Mouse (Mus musculus) right cerebral cortex, postnatal 10 days (tissue): ENCODE data around the gene Hist1h3e.

Experiments used
- DNase-seq, 2 experiments: peaks; one replicate each; pipeline ENCODE4 v3.0.0; 2021; ENCODE audit warnings: low spot score in 2 of 2

Gene Hist1h3e

DNA sequence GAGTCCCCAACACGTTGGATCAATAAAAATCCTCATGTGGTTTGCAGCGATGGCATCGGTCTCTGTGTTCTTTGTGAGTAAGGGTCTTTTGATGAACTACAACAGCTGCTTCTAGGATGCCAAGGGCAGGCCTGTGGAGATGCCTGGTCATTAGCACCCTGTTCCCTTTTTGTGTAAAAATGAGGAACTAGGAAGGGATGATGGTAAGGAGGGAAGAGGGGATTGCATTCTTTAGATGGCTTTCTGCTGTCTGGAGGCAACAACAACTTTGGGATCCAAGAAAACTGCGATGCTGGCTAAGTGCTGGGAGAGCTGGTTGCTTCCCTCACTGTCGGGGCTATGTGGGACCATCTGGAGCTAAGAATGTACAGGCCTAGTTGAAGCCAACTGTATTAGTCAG, 23.9 kb downstream of the Hist1h3e start:
- no peak for DNase-seq

DNA sequence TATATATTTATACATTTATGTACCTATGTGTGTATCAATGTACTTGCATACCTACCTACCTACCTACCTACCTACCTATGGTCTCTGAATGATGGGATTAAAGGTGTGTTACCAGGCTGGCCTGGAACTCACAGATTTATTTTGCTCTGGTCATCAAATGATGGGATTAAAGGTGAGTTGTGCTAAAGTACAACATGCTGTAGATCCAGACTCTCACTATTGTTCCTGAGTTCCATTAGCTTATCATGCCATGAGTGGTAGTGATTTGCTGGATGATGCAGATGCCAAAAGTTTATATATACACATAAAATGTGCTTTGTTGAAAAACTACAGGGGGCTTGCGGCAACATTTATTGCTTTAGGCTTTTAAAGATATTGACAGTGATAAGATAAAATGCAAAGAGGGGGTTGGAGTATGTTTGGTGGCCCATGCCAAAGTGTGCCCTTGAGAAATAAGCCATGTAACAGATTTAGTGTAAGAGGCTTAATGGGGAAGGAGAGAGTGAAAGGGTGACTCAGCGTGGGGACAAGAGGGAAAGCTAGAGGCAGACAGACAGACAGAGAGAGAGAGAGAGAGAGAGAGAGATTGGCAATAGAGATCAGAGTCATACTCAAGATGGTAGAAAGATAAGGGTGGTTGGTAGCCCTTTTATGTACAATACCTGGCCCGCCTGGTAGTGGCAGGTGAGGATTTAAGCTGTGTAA, 25.0 kb downstream of the Hist1h3e start:
- DNase-seq = no peak

DNA sequence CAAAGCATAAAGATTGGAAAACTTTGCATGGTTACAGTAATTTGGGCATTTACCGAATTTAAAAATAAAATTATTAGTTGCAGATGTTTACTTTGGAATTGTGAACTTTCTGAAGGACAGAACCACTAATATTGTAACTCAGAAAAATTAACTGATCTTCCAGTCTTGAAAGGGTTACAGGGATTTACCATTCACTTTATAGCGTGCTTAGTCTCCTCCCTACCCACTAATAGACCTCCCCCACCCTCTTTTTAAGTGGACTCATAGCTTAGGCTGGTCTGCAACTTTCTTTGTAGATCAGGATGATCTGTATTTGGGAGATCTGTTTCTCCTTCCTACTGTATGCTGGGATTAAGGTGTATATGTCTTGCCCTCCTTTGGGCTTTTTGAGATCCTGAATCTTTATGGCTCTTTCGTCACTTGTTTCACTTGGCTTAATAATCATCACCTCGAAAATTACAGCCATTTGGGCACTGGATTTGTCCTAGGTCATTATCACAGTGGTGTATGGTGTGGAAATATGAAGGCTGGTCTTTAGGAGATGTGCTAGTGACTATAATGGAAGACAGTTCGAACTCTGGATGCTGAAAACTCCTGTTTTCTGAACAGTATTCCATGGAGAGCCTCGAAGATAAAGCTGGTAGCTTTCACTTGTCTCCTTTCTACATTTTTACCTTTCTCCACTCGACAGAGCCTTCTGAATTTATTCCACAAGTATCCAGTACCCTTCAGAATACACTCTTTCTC, 25.9 kb downstream of the Hist1h3e start:
- DNase-seq = no peak

DNA sequence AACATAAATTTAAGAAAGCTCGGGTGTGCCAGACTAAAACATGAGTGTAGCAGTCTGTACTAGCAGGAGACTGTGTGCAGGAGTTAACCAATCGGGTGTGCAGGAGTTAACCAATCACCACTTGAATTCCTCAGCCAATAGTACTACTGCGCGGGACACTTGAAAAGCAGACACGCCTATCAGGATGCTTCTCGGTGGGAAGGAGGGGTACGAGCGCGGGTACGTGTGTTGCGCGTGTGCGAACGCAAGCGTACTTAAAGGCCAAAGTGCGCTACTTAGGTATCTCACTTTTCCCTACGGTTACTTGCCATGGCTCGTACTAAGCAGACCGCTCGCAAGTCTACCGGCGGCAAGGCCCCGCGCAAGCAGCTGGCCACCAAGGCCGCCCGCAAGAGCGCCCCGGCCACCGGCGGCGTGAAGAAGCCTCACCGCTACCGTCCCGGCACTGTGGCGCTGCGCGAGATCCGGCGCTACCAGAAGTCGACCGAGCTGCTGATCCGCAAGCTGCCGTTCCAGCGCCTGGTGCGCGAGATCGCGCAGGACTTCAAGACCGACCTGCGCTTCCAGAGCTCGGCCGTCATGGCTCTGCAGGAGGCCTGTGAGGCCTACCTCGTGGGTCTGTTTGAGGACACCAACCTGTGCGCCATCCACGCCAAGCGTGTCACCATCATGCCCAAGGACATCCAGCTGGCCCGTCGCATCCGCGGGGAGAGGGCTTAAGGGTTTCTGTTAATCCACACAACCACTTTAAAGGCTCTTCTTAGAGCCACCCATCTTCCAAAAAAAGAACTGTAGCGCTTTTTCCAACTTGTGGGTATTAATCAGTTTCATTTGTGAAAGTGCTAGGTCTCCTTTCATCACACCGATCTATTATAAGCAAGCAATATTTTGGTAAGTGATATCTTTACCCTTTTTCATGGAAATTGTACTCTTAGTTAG, 26.8 kb downstream of the Hist1h3e start, which contains the start of gene Hist1h3g:
TSS of gene Hist1h3g (plus strand) at position 286 of the 939 bp plus-strand sequence.
- peak; percentile 96 to 98 for DNase-seq

DNA sequence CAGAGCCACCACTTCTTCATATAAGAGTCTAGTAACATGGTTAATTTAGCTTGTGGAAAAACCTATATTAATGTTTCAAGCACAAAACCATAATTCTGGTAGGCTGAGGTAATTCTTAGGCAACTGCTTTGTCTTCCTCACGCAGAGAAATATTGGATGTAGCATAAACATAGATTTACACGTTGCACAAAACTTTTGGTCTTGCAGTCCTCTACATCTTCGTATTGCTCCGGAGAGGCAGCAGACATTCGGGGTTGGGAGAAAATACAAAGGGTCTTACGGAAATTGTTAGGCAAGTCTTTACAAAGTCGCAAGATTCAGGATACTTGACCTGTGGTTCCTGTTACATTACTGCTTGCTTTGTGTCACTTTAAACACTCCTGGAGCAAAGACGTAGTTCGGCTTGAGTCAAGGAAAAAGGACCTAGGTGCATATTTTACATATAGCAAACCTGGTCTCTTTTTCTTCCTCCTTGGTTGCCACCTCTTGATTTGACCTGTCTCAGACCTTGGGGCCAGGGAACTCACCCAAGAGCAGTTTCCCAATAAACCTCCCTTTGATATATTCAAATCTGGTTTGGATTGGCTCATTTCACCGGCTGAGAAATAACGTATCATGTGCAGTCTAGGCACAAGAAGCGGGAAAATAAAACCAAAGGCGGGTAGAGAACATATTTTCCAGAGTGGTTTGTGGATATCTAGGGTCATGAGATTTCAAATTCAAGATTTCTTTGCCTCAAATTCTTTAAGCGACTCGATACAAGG, 27.6 kb downstream of the Hist1h3e start:
- peak in 1 of 2 experiments; percentile 48 for DNase-seq

DNA sequence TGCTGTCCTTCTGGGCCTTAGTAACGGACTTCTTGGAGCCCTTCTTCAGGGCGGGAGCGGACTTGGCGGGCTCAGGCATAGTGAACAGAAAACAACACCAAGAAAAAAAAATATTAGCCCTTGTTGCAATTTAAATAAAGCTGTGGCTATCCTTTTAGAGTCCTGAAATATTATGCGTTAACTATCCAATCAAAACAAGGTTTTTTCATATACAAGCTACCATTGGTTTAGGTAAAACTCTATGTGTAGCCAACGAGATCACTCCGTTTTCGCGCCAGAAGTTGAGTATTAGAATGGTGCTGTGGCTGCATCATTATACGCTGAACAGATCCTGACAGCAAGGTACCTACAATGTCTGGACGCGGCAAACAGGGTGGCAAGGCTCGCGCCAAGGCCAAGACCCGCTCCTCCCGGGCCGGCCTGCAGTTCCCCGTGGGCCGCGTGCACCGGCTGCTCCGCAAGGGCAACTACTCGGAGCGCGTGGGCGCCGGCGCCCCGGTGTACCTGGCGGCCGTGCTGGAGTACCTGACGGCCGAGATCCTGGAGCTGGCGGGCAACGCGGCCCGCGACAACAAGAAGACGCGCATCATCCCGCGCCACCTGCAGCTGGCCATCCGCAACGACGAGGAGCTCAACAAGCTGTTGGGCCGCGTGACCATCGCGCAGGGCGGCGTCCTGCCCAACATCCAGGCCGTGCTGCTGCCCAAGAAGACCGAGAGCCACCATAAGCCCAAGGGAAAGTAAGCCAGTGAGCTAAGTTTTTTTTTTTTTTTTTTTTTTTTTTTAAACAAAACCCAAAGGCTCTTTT, 28.4 kb downstream of the Hist1h3e start, which contains the start of gene Hist1h2af:
TSS of gene Hist1h2af (plus strand) at position 347 of the 808 bp plus-strand sequence.
- DNase-seq = peak; percentile 89 to 93

DNA sequence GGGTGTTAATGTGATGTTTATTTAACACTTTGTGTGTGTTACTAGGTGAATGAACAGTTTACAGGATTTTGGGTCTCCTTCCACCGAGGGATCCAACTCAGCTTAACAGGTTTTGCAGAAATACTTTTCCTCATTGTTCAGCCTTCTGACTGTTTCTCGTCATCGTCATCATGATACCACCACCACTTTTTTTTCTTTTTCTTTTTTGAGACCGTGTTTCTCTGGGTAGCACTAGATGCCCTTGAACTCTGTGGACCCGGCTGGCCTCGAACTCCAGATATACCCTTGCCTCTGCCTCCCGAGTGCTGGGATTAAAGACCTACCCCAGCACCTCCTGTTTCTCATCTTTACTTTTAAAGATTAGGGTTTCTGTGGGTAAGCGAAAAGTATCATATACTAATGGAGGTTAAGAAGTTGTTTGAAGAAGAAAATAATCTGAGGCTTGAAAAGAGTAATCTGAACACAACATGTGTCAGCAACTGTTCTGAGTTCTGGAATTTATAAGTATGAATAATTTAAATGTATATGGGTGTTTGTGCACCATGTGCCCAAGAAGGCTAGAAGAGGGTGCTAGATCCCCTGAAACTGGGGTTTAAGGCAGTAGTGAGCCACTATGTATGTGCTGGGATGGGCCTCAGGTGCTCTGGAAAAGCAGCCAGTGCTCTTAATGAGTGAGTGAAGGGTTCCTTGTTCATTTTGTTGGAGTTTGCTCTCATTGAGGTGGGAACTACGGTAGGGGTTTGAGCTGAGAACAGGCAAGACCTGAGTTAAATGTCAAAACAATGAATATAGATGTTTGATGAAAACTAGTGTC, 29.7 kb downstream of the Hist1h3e start:
- DNase-seq = no peak

DNA sequence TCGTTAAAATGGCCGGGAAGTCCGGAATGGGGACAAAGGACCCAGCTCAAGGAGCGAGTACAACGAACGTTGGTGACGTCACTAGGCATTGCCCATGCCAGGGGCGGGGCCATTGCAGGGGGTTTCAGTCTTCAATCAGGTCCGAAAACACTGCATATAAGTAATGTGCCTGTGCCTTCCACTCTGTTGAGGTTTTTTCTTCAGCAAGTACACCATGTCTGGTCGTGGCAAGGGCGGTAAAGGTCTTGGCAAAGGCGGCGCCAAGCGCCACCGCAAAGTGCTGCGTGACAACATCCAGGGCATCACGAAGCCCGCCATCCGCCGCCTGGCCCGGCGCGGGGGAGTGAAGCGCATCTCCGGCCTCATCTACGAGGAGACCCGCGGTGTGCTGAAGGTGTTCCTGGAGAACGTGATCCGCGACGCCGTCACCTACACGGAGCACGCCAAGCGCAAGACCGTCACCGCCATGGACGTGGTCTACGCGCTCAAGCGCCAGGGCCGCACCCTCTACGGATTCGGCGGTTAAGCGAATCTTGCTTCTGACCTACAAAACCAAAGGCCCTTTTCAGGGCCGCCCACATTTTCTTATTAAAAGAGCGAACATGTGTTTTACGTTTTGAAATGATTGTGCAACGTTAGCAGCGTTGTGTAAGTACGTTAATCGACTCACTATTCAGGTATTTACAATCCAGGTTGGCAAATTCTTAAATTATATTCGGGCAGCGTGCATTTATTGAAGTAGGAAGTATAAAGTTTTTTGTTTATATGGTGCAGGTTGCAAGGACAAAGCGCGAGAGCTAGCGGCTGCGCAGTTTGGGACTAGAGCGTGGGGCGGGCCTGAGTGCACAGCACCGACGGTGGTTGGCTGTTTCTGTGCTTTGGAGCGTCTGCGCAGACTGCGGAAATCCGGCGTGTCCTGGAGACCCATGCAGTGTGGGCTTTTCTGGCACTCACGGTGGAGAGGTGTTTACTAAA, 31.0 kb downstream of the Hist1h3e start, which contains the start of gene Hist1h4h:
TSS of gene Hist1h4h (plus strand) at position 150 of the 975 bp plus-strand sequence.
- DNase-seq = peak; percentile 98

DNA sequence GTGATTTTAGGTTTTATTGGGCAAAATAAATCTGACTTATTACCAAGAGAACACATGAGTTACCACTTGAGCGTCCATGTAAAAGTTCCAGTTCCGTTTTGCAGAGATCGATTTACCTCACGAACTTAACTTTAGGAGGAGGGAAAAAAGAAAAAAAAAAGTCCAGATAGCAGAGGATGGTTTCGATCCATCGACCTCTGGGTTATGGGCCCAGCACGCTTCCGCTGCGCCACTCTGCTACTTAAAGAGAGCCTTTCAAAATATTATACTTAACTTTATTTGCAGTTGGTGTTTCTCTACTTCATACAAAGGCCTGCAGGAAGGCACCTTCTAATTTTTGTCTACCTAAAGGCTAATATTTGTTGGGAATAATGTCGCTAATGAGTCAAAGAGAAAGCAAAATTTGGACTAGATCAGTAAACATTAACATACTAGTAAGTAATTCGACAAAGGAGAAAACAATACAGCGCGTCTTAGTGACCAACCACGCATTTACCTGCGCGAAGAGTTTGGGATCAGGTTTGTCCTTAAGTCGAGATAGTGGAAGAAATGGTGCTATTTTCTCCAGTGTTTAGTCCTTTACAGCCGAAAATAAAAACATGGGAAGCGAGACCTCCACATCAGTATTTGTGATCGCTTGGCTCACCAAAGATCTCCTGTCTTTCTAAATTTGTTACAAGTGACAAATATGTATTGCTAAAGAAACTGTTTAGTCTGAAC, 31.8 kb downstream of the Hist1h3e start:
- DNase-seq = peak; percentile 57 to 69

DNA sequence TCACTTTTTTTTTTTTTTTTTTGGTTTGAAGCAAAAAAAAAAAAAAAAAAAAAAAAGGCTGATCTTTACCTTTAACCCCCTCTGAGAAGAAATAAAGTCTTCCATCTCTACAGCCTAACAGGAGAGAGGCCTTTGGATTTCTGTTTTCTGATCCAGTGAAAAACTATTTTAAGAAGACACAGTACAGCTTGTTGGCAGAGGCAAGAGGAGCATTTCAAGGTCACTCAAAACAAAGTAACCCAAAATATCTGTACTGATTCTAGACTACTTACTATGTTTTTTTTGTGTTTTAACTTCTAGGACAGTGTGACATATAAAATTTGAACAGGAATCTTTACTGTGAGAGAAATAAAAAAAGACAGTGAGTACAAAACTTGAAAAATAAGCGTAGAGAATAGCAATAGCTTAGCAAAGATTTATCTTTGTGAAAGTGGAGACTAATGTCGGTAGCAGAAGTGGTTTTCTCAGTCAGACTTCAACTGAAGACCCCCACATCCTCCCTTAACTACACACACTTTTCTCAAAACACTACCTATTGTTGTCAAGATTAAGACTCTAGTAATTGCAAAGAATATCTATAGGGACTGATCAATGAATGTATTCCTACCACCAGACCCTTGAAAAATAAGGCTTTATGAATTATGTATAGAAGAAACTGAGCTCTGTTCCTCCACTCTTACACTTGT, 32.5 kb downstream of the Hist1h3e start:
- no peak for DNase-seq

DNA sequence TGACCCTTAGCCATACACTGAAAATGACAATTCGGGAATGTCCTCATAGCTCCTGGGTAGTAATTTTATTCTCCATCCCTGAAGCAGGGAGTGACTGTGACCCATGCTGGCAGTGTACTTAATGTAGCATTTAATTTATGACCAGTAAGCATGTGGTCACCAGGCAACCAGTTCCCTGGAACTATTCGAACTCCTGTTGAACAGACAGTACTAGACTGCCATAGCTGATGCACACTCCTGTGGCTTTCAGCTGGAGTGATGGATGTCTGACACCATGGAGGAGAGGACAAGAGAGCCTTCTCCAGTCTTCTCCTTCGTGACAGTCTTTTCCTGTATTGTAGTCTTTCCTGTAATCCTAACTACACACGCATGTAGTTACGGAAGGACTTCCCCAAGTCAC, 33.2 kb downstream of the Hist1h3e start:
- no peak for DNase-seq

DNA sequence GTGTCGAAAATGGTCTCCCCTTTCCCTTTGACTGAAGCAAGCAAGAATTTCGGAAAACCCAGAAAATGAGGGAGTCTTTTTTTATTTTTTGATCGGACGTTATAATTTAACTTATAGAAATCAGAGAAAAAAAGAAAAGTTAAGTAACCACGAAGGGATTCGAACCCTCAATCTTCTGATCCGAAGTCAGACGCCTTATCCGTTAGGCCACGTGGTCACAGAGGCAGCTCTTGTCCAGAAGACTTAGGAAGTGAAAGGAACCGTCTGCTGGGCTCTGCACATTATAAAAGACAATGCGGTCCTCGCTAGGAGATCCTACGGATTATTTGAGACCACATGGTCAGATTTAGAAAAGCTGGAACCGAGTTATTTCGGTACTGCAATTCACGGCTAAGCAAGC, 35.9 kb downstream of the Hist1h3e start:
- peak; percentile 90 to 92 for DNase-seq

DNA sequence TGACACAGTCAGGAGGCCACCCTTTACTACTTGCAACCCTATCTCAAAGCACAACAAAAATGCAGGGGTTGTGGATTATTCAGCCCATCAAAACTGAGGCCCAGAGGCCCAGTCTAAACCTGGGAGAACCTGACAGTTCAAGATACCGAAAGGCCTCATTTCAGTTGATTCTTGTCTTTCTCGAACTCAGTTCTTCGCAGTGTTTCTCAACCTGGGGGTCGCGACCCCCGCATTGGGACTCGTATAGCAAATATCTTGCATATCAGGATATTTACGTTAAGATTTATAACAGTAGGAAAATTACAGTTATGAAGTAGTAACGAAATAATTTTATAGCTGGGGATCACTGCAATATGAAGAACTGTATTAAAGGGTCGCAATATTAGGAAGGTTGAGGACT, 36.3 kb downstream of the Hist1h3e start:
- DNase-seq = peak in 1 of 2 experiments; percentile 37

DNA sequence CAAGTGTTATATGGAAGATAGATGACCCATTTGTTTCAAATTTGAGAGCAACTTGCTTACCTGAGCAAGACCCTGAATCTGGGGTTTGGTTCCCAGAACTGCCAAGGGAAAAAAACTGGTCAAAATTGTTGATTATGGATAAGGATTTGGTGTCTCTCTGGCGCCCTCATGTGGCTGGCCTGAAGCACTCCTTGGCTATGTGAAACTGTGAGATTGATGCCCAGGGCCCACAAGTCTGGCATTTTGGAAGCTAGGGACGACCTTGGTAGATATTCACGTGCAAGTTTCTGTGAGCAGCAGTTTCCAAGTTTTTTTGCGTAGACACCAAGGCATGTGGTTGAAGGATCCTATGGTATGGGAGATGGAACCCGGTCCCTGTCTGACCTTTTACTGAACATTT, 37.5 kb downstream of the Hist1h3e start:
- DNase-seq = peak; percentile 75 to 86

DNA sequence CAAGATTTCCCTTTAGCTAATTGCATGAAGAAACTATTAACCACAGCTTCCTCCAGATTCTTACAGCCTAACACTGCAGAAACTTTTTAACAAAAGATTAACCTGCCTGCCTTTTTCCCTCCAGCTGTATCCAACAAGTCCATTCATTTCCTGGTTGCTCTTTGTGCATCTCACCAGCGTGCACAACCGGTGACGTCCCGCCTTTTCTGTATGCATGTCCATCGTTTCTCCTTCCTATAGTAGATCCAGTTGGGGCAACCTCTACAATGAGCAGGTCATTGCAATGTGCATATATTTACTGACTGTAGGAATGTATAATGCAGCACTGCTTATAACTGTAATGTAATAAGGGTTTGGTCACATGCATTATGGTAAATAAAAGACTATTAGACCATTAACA, 38.2 kb downstream of the Hist1h3e start:
- DNase-seq = no peak

DNA sequence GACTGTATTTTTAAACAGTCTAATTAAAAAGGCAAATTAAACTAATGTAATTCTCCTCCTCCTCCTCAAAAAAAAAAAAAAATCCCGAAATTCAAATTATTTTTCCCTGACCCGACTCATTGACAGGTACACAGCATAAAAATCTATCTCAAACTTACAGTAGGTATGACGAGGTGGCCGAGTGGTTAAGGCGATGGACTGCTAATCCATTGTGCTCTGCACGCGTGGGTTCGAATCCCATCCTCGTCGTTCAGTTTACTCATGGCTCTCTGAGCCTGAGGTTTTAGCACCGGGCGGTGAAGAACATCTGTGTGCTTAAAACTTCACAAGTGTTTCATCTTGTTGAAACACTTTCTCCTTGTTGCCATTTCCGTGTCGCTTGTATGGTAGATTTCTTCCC, 40.5 kb downstream of the Hist1h3e start:
- DNase-seq = peak; percentile 73 to 81

DNA sequence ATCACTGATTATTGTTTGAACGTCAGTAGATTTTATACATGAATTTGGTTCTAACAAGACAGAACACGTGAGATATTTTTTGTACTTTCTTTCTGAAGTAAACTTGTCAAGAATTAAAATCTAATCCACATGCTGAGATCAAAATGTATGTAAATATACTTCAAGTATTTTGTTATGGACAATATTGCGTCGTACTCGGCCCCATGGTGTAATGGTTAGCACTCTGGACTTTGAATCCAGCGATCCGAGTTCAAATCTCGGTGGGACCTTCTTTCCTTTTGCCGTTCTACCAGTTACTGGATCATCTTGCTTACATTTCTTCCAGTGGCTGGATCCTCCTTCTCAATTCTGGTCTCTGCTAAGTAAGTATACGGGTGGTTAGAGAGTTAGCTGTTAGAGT, 42.8 kb downstream of the Hist1h3e start:
- DNase-seq = peak; percentile 83 to 87
